Mouse (Mus musculus) CD4-positive helper T cell, adult 2 months (primary cell): ENCODE measurements around the gene Traf3ip1.

Experiments used
- DNase-seq: peaks from one replicate; pipeline ENCODE4 v3.0.0-alpha.2; 2012; ENCODE audit warnings: low read depth, missing footprints, low spot score

Gene Traf3ip1

GRCm38 (mm10) chr1:91533483-91533882 lies 39.0 kb downstream of the Traf3ip1 start:
- no peak for DNase-seq

- DNase-seq = no peak
These were observed 39.7 kb downstream of the Traf3ip1 start for GRCm38 (mm10) chr1:91533961-91534723.

- DNase-seq = no peak
These were observed 43.5 kb downstream of the Traf3ip1 start for GRCm38 (mm10) chr1:91537786-91538569.

- no peak for DNase-seq
These were observed 44.1 kb downstream of the Traf3ip1 start for GRCm38 (mm10) chr1:91538570-91538929.

- no peak for DNase-seq
These were observed 44.8 kb downstream of the Traf3ip1 start for GRCm38 (mm10) chr1:91539246-91539645.

GRCm38 (mm10) chr1:91539704-91540270 lies 45.3 kb downstream of the Traf3ip1 start:
- peak; percentile 59 for DNase-seq

- peak; percentile 94 for DNase-seq
These were observed 45.9 kb downstream of the Traf3ip1 start, which contains the start of gene Asb1 for GRCm38 (mm10) chr1:91540271-91540826. Asb1 (plus strand) TSS chr1:91540544.

GRCm38 (mm10) chr1:91541042-91541592 lies 46.7 kb downstream of the Traf3ip1 start:
- DNase-seq = no peak

- no peak for DNase-seq
These were observed 49.5 kb downstream of the Traf3ip1 start for GRCm38 (mm10) chr1:91543974-91544373.

GRCm38 (mm10) chr1:91545226-91545625 lies 50.8 kb downstream of the Traf3ip1 start:
- DNase-seq = no peak

GRCm38 (mm10) chr1:91547567-91547966 lies 53.1 kb downstream of the Traf3ip1 start:
- no peak for DNase-seq

- no peak for DNase-seq
These were observed 54.6 kb downstream of the Traf3ip1 start for GRCm38 (mm10) chr1:91549073-91549472.

GRCm38 (mm10) chr1:91557099-91557498 lies 62.7 kb downstream of the Traf3ip1 start:
- DNase-seq = no peak

- no peak for DNase-seq
These were observed 66.8 kb downstream of the Traf3ip1 start for GRCm38 (mm10) chr1:91561226-91561625.

- DNase-seq = no peak
These were observed 68.6 kb downstream of the Traf3ip1 start for GRCm38 (mm10) chr1:91562977-91563590.

- DNase-seq = no peak
These were observed 69.6 kb downstream of the Traf3ip1 start for GRCm38 (mm10) chr1:91564004-91564403.

GRCm38 (mm10) chr1:91564598-91564997 lies 70.2 kb downstream of the Traf3ip1 start:
- no peak for DNase-seq

GRCm38 (mm10) chr1:91567269-91567668 lies 72.8 kb downstream of the Traf3ip1 start:
- no peak for DNase-seq

GRCm38 (mm10) chr1:91572458-91572857 lies 78.0 kb downstream of the Traf3ip1 start:
- DNase-seq = no peak

GRCm38 (mm10) chr1:91574208-91574607 lies 79.8 kb downstream of the Traf3ip1 start:
- DNase-seq = no peak

GRCm38 (mm10) chr1:91577883-91578517 lies 83.6 kb downstream of the Traf3ip1 start:
- DNase-seq = no peak
